Mouse (Mus musculus): ENCODE data around the gene Gnpnat1.

GRCm38 (mm10) chr14:45329589-45330181 is 75.0 kb downstream of the Gnpnat1 start, which contains the start of gene Psmc6:
- TF ChIP-seq POLR2A (IDR thresholded peaks at IDR 0.05; ENCODE audit: low read depth, low read length) (peak; percentile 81), CTCF (IDR thresholded peaks at IDR 0.05; ENCODE audit: extremely low read depth, insufficient read depth, insufficient read length, insufficient replicate concordance) (peak; percentile 86)
